Mouse (Mus musculus): Measurements from ENCODE around the gene Art2b.

The Art2b gene

GRCm38 (mm10) chr7:101535102-101535501 is 50.3 kb downstream of the Art2b start:
- ChIA-PET POLR2A (no interaction called here), CTCF (interaction anchor here in 1 of 4 experiments (1.1 kb wide), 1 partner anchor 66 kb away, joined by 6 read pairs; no protein-coding TSS in a partner anchor)

GRCm38 (mm10) chr7:101534428-101534827 is 51.0 kb downstream of the Art2b start:
- ChIA-PET POLR2A (interaction anchor here in 1 of 4 experiments (1.2 kb wide), 1 partner anchor 10 kb away, joined by 3 read pairs; no protein-coding TSS in a partner anchor), CTCF (interaction anchor here in 2 of 4 experiments (0.7 to 1.5 kb wide), 3 partner anchors 67 to 794 kb away, joined by 4 to 9 read pairs (median 6); no protein-coding TSS in a partner anchor)

Data from embryonic stem cell, embryonic (primary cell).